Mouse (Mus musculus) limb, embryonic 14.5 days (tissue): Measurements from ENCODE around the gene Tlx3. TPM values are rescaled to one million over a fixed set of nuclear protein-coding genes. Genes with fewer than 3 reads are reported as not detected.

Source experiments
- ATAC-seq: fragments of 200-750 bp; cut with Nextera tagmentation; 2 replicates; pipeline ENCODE4 v1.8.0; 2017; ENCODE audit warnings: low read depth, moderate number of reproducible peaks, moderate TSS enrichment; ENCODE audit not compliant: low FRiP score
- DNase-seq: peaks from one replicate; pipeline ENCODE4 v3.0.0-alpha.2; 2015; ENCODE audit warnings: low spot score
- H3K27ac ChIP-seq: fragments of 300-500 bp; sonication (generic); replicated peaks from 2 replicates; pipeline ENCODE4 v1.5.1; 2014; ENCODE audit warnings: low read depth, mild to moderate bottlenecking, low read length, moderate library complexity, mixed read lengths
- H3K27me3 ChIP-seq: fragments of 300-500 bp; sonication (generic); 2 replicates; pipeline ENCODE4 v1.6.1; 2014; ENCODE audit warnings: low read length, mixed read lengths; ENCODE audit not compliant: control insufficient read depth, insufficient read depth
- H3K36me3 ChIP-seq: fragments of 300-500 bp; sonication (generic); 2 replicates; pipeline ENCODE4 v1.6.1; 2014; ENCODE audit warnings: mild to moderate bottlenecking, low read length, moderate library complexity, mixed read lengths; ENCODE audit not compliant: control insufficient read depth, insufficient read depth
- H3K4me1 ChIP-seq: fragments of 300-500 bp; sonication (generic); 2 replicates; pipeline ENCODE4 v1.6.1; 2014; ENCODE audit warnings: antibody characterized with exemption, low read length, mixed read lengths; ENCODE audit not compliant: control insufficient read depth, insufficient read depth
- H3K4me2 ChIP-seq: fragments of 300-500 bp; sonication (generic); replicated peaks from 2 replicates; pipeline ENCODE4 v1.6.1; 2014; ENCODE audit warnings: low read depth, mild to moderate bottlenecking, low read length, moderate library complexity; ENCODE audit not compliant: severe bottlenecking
- H3K4me3 ChIP-seq: fragments of 300-500 bp; sonication (generic); replicated peaks from 2 replicates; pipeline ENCODE4 v1.5.1; 2014; ENCODE audit warnings: low read length
- H3K9ac ChIP-seq: fragments of 300-500 bp; sonication (generic); 2 replicates; pipeline ENCODE4 v1.6.1; 2014; ENCODE audit warnings: mild to moderate bottlenecking, low read depth, low read length, moderate library complexity; ENCODE audit not compliant: severe bottlenecking
- H3K9me3 ChIP-seq: fragments of 300-500 bp; sonication (generic); 2 replicates; pipeline ENCODE4 v1.6.1; 2016; ENCODE audit warnings: low read length; ENCODE audit not compliant: control insufficient read depth
- POLR2A ChIP-seq: fragments of 200-500 bp; IDR thresholded peaks from 2 replicates; pipeline ENCODE4 v1.8.0; 2012; ENCODE audit warnings: inconsistent platforms, mild to moderate bottlenecking, moderate library complexity, borderline replicate concordance; ENCODE audit not compliant: insufficient read depth, insufficient read length; ENCODE audit errors: extremely low read depth
- WGBS: fragments of 180-500 bp; shearing (Covaris S2); extraction: QIAGEN DNeasy Blood & Tissue Kit; methylation state at CpG from one replicate; pipeline ENCODE4 v1.1.7; 2014; 5-methylcytosine and 5-hydroxymethylcytosine counted together
- polyA plus RNA-seq, 2 experiments: library from polyadenylated mRNA; depleted of rRNA in 1 of 2; stranded (reverse) in 1 of 2; unstranded in 1 of 2; fragments of >200 nt; fragmentation: Nextera tagmentation in 1 of 2; extraction: Ambion mirVana in 1 of 2; gene quantifications; 2 replicates each; pipeline versions ENCODE4 v1.2.1 to v1.2.3; 2012 to 2014

Tlx3 gene
- polyA plus RNA-seq, 2 experiments, result 0.08 TPM; not detected in 1

GRCm38 (mm10) chr11:33157453-33158196, 45.8 kb downstream of the Tlx3 start:
- Histone ChIP-seq H3K4me1 (peaks cover 8% of the 10 kb centered on the region), H3K36me3 (peaks cover 84% of the 10 kb centered on the region), H3K9ac (no peak overlapping the region), H3K4me2 (no peak overlapping the region), H3K27ac (no peak overlapping the region), H3K4me3 (no peak overlapping the region), H3K27me3 (no peaks in the 10 kb centered on the region), H3K9me3 (no peaks in the 10 kb centered on the region)
- WGBS, result 77% methylated on average over 2 of the region's 2 CpGs
- ATAC-seq (no peak), DNase-seq (no peak)
- no peak for TF ChIP-seq POLR2A

GRCm38 (mm10) chr11:33156436-33157015, 46.9 kb downstream of the Tlx3 start:
- Histone ChIP-seq H3K9me3 (no peaks in the 10 kb centered on the region), H3K4me2 (no peak overlapping the region), H3K4me1 (peaks cover 8% of the 10 kb centered on the region), H3K27me3 (no peaks in the 10 kb centered on the region), H3K36me3 (peaks cover 94% of the 10 kb centered on the region), H3K4me3 (no peak overlapping the region), H3K27ac (no peak overlapping the region), H3K9ac (no peak overlapping the region)
- 78% methylated on average over 4 of the region's 4 CpGs for WGBS
- no peak for TF ChIP-seq POLR2A
- ATAC-seq, result no peak
- DNase-seq, result no peak

GRCm38 (mm10) chr11:33154459-33154858, 48.9 kb downstream of the Tlx3 start:
- DNase-seq, result no peak
- WGBS, result 84% methylated on average over 3 of the region's 3 CpGs
- H3K9me3 ChIP-seq, result no peaks in the 10 kb centered on the region
- H3K4me2 ChIP-seq, result no peak overlapping the region
- H3K27ac ChIP-seq, result no peak overlapping the region
- no peaks in the 10 kb centered on the region for H3K4me1 ChIP-seq
- H3K9ac ChIP-seq, result no peak overlapping the region
- H3K27me3 ChIP-seq, result no peaks in the 10 kb centered on the region
- H3K4me3 ChIP-seq, result no peak overlapping the region
- no peak for ATAC-seq
- H3K36me3 ChIP-seq, result peaks cover 90% of the 10 kb centered on the region
- no peak for TF ChIP-seq POLR2A

- ATAC-seq (no peak), DNase-seq (no peak)
- Histone ChIP-seq H3K36me3 (peaks cover 78% of the 10 kb centered on the region), H3K27ac (no peak overlapping the region), H3K9me3 (no peaks in the 10 kb centered on the region), H3K4me1 (peaks cover 2% of the 10 kb centered on the region; the same call in 1 of the 2 replicates), H3K4me2 (no peak overlapping the region), H3K9ac (no peak overlapping the region), H3K4me3 (no peak overlapping the region), H3K27me3 (no peaks in the 10 kb centered on the region)
- no peak for TF ChIP-seq POLR2A
- WGBS, result 87% methylated on average over 1 of the region's 1 CpGs
Measured at GRCm38 (mm10) chr11:33152997-33153396, 50.4 kb downstream of the Tlx3 start.

GRCm38 (mm10) chr11:33151780-33152145, 51.6 kb downstream of the Tlx3 start:
- peaks cover 67% of the 10 kb centered on the region for H3K36me3 ChIP-seq

More at GRCm38 (mm10) chr11:33151780-33152145, 51.6 kb downstream of the Tlx3 start:
- Histone ChIP-seq H3K9ac (no peak overlapping the region), H3K4me3 (no peak overlapping the region), H3K9me3 (no peaks in the 10 kb centered on the region), H3K4me1 (peaks cover 5% of the 10 kb centered on the region; the same call in 1 of the 2 replicates), H3K27ac (no peak overlapping the region), H3K27me3 (no peaks in the 10 kb centered on the region), H3K4me2 (no peak overlapping the region)
- TF ChIP-seq POLR2A, result no peak
- DNase-seq, result no peak
- no peak for ATAC-seq
- WGBS, result 83% methylated on average over 4 of the region's 4 CpGs
